Mouse (Mus musculus) kidney, adult 2 months (tissue): ENCODE measurements around the gene Tmem212. TPM values are rescaled to one million over a fixed set of nuclear protein-coding genes. Genes with fewer than 3 reads are reported as not detected.
"Not testable (repeated sequence)": the region's sequence is repeated elsewhere in the genome, so short reads cannot be mapped to it uniquely, and the experiment has no call there.

Source experiments
- DNase-seq: peaks from one replicate; pipeline ENCODE4 v3.0.0; 2021
- H3K27ac ChIP-seq: fragments of 200-500 bp; 2 replicates; pipeline ENCODE4 v1.5.1; 2012; ENCODE audit warnings: low read depth, low read length, control low read depth, inconsistent platforms; ENCODE audit not compliant: insufficient read depth
- H3K27me3 ChIP-seq: fragments of 200-500 bp; replicated peaks from 2 replicates; pipeline ENCODE4 v1.6.1; 2012; ENCODE audit warnings: mild to moderate bottlenecking, moderate library complexity, low read length, inconsistent platforms; ENCODE audit not compliant: control insufficient read depth, insufficient read depth
- H3K36me3 ChIP-seq: fragments of 200-500 bp; 2 replicates; pipeline ENCODE4 v1.6.1; 2012; ENCODE audit warnings: mild to moderate bottlenecking, moderate library complexity, low read length, inconsistent platforms; ENCODE audit not compliant: control insufficient read depth, insufficient read depth
- H3K4me1 ChIP-seq: fragments of 200-500 bp; 2 replicates; pipeline ENCODE4 v1.6.1; 2011; ENCODE audit warnings: low read length; ENCODE audit not compliant: control insufficient read depth, insufficient read depth
- H3K4me3 ChIP-seq: fragments of 200-500 bp; 2 replicates; pipeline ENCODE4 v1.5.1; 2011; ENCODE audit warnings: mild to moderate bottlenecking, low read depth, low read length, control low read depth; ENCODE audit not compliant: insufficient read depth
- CTCF ChIP-seq: fragments of 200-500 bp; conservative IDR thresholded peaks from 2 replicates; pipeline ENCODE4 v1.5.1; 2011; ENCODE audit warnings: low read depth, mild to moderate bottlenecking, control low read depth, low read length, moderate library complexity, mixed read lengths; ENCODE audit not compliant: insufficient read depth, insufficient read length
- POLR2A ChIP-seq: fragments of 200-500 bp; IDR thresholded peaks from one replicate; pipeline ENCODE4 v1.6.1; 2011; ENCODE audit warnings: low read depth, low read length, control low read depth
- WGBS: fragments of 180-500 bp; shearing (Covaris S2); methylation state at CpG from one replicate; pipeline ENCODE4 v1.1.7; 2018; 5-methylcytosine and 5-hydroxymethylcytosine counted together
- polyA plus RNA-seq: library from polyadenylated mRNA; depleted of rRNA; stranded (reverse); fragments of >200 nt; gene quantifications from 2 replicates; pipeline ENCODE4 v1.2.3, GENCODE M21; 2012; rRNA removed

Gene Tmem212
- polyA plus RNA-seq = not detected in 2 replicates

DNA sequence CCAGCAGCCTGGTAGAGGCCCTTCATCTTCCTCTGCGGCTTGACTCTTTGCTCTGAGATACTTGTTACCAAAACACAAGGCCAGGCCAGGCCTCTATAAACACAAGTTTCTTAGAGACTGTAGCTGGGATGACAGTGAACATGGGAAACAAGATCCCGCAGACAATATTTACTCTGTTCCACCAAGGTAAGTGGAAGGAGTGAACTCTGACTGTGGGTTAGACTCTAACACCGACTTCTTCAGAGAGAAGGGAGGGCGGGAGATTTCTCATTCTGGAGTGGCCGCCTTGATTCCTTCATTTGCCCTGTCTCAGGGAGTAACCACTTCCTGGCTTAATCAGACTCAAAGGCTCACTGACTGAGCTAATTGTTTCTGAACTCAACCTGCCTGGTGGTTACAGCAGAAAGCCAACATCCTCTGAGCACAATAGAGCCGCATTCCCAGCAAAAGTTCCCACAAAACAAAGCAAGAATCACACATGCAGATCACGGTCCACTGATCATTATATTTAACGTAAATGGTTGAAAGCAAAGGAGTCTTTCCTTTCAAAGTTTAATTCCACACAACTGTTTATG, at the start of gene Tmem212:
Gene Tmem212 (minus strand): TSS at position 51 of the 575 bp plus-strand sequence.
- 65% methylated on average over 8 of the region's 8 CpGs for WGBS
- Histone ChIP-seq H3K4me1 (no peaks in the 10 kb centered on the region), H3K27me3 (no peaks in the 10 kb centered on the region), H3K4me3 (no peak within 1 kb of the TSS), H3K27ac (no peak within 1 kb of the TSS), H3K36me3 (no peaks in the 10 kb centered on the region)
- DNase-seq = no peak
- TF ChIP-seq POLR2A (no peak), CTCF (no peak)

DNA sequence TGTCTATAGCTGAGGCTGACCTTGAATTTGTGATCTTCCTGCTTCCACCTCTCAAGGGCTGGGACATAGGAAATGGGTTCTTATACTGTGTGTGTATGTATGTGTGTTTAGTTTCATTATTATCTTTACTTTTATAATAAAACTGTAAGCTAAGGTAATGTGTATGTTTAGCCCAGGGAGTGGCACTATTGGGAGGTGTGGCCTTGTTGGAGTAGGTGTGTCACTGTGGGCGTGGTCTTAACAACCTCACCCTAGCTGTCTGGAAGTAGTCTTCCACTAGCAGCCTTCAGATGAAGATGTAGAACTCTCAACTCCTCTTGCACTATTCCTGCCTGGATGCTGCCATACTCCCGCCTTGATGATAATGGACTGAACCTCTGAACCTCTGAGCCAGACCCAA, 49.2 kb upstream of the Tmem212 start:
- not testable (repeated sequence) for H3K27ac ChIP-seq, H3K27me3 ChIP-seq, H3K4me3 ChIP-seq, DNase-seq, H3K4me1 ChIP-seq, H3K36me3 ChIP-seq
- WGBS = 95% methylated on average over 2 of the region's 2 CpGs

DNA sequence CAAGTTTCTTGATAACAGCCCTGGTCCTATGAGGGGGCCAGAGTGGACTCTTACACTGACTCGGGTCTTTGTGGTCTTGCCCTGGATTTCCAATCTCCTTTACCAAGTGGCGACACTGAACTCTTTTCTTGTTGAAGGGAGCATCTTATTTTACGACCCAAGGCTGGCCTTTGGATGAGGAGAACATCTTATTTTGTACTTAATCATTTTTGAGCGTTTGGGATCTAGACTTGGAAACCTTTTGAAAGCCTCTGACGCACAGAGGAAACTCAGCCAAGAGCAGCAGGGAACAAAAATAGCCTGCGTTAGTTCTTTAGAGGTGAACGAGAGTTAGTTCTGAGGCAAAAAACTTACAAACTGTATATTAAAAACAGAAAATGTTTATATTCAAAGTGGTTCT, 46.8 kb upstream of the Tmem212 start:
- Histone ChIP-seq H3K4me1 (peaks cover 3% of the 10 kb centered on the region; the same call in 1 of the 2 replicates), H3K27me3 (no peaks in the 10 kb centered on the region), H3K27ac (peak overlapping the region; percentile 59), H3K36me3 (no peaks in the 10 kb centered on the region), H3K4me3 (no peak overlapping the region)
- WGBS = 67% methylated on average over 7 of the region's 7 CpGs
- no peak for TF ChIP-seq CTCF
- TF ChIP-seq POLR2A = no peak
- DNase-seq = peak; percentile 67

DNA sequence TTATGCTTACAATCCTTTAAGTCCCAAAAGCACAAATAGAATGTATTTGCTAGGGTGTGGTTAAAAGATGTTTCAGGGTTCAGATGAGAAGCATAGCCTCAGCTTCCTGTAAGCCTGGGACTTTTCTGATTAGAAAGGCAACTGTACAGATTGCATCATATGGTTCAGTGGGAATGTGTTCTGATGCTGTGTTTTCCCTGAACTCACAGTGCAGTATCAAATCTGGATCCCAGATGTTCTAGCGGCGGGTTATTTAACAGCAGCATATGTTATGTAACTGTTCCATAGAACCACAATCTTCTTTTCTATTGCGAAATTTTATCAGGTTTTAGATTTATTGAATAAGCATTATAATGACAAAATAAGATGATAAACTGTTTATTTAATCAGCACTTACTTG, 45.5 kb upstream of the Tmem212 start:
- H3K4me3 ChIP-seq = no peak overlapping the region
- H3K4me1 ChIP-seq = peaks cover 3% of the 10 kb centered on the region; the same call in 1 of the 2 replicates
- H3K27ac ChIP-seq = no peak overlapping the region
- no peak for DNase-seq
- no peaks in the 10 kb centered on the region for H3K27me3 ChIP-seq
- 95% methylated on average over 3 of the region's 3 CpGs for WGBS
- TF ChIP-seq POLR2A = no peak
- no peak for TF ChIP-seq CTCF
- no peaks in the 10 kb centered on the region for H3K36me3 ChIP-seq

DNA sequence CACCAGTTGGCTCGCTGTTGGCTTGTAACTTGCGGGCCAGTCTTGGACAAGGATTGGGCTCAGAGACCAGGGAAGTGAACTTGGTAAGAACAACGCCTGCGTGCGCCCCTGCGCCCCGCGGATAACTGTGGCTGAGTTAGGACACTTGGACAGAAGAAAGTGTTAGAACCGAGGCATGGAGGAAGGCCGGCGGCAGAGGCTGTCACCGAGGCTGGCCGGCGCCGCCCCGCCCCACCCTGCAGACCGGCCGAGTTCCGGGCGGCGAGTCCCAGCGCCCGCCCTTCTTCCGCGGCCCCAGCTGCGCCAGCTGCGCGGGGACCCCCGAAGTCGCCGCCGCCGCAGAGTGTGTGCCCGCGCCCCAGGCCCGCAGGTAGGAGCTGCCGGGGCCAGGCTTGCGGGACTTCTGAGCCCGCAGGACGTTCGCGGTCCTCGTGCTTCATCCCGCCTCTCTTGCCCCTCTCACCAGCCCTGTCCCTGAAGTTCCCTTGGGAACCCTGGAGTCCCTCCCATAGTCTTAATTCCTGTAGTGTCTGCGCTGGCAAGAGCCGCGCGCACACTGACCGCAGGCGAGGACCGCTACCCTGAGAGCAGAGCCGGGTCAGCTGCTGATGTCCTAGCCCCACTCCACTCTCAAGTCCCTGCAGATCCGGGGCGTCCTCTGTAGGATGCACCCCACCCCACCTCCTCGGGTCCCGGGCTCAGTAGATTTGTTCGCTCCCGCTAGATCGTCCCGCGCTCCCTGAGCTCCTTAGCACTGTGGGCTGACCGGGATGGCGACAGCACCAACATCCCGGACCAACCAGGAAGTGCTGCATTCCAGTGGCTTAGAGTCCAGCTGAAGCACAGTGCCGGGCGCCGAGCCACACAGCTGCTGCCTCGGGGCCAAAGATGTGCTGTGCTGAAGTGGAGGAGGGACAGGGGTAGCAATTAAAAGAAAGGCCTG, 42.5 kb upstream of the Tmem212 start, which contains the start of gene Pld1:
Gene Pld1 (plus strand): TSS at position 315 of the 943 bp plus-strand sequence.
- peak; percentile 93 for DNase-seq
- under 1% methylated on average over 68 of the region's 68 CpGs for WGBS
- Histone ChIP-seq H3K36me3 (no peaks in the 10 kb centered on the region), H3K27ac (peak within 1 kb of the TSS; percentile 46), H3K4me1 (peaks cover 3% of the 10 kb centered on the region; the same call in 1 of the 2 replicates), H3K4me3 (peak within 1 kb of the TSS; percentile 53), H3K27me3 (no peaks in the 10 kb centered on the region)
- TF ChIP-seq CTCF = no peak
- peak; percentile 41 for TF ChIP-seq POLR2A

DNA sequence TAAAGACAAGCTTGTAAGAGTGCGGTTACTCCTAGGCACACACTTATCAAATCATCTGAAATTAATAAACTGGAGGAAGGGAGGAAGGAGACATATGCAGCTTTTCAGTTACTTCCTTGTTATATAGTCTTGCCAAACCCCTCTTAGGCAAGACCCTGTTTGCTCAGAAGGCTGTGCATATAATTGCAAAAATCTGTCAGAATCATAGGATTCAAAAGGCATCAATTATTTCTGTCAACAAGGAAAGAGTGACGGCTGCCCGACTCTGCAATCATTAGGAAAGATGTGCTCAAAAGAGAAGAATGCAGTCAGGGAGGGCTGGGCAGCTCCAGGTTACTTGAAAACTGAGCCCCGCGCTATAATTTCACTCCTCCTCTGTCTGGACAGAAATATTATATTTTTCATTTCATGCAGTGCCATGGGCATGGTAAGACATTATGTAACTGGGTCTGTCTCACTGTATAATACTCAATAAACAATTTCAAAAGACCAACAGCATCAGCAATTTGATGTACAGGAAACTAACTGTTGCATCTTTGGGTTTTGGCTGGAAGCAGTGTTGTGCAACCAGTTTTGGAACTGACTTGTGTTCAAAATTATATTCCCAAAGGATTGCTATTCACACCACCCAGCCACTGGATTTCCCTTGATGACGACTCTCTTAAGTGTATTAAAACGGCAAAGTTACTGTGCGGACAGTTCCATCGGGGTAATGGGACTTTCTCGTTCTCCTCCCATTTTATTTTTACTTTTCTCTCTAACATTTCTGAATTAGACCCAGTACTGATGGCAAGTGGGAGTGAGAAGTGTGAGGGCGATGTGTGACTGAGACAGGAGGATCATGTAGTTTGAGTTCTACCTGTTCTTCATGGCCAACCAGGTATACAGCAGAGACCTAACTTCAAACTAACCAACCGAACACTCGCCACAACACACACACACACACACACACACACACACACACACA, 41.3 kb upstream of the Tmem212 start:
- 88% methylated on average over 13 of the region's 13 CpGs for WGBS
- DNase-seq = peak; percentile 20
- Histone ChIP-seq H3K27me3 (no peaks in the 10 kb centered on the region), H3K36me3 (no peaks in the 10 kb centered on the region), H3K4me3 (no peak overlapping the region), H3K27ac (peak overlapping the region; percentile 44; the same call in 1 of the 2 replicates), H3K4me1 (peaks cover 3% of the 10 kb centered on the region; the same call in 1 of the 2 replicates)
- TF ChIP-seq POLR2A (no peak), CTCF (no peak)
